Mouse (Mus musculus) lung, postnatal 0 days (tissue): ENCODE data around the gene Efcab9. TPM values are rescaled to one million over a fixed set of nuclear protein-coding genes. Genes with fewer than 3 reads are reported as not detected.

Experiments used
- ATAC-seq: fragments of 200-750 bp; cut with Nextera tagmentation; 2 replicates; pipeline ENCODE4 v1.8.0; 2017; ENCODE audit warnings: moderate library complexity
- DNase-seq: peaks from one replicate; pipeline ENCODE4 v3.0.0-alpha.2; 2016; ENCODE audit warnings: low spot score
- H3K27ac ChIP-seq: fragments of 300-500 bp; sonication (generic); 2 replicates; pipeline ENCODE4 v1.5.1; 2014; ENCODE audit warnings: antibody characterized with exemption, mild to moderate bottlenecking, low read length, mixed read lengths
- H3K27me3 ChIP-seq: fragments of 300-500 bp; sonication (generic); replicated peaks from 2 replicates; pipeline ENCODE4 v1.6.1; 2014; ENCODE audit warnings: low read length, mixed read lengths; ENCODE audit not compliant: insufficient read depth
- H3K36me3 ChIP-seq: fragments of 300-500 bp; sonication (generic); 2 replicates; pipeline ENCODE4 v1.6.1; 2014; ENCODE audit warnings: low read length, mixed read lengths; ENCODE audit not compliant: insufficient read depth
- H3K4me1 ChIP-seq: fragments of 300-500 bp; sonication (generic); 2 replicates; pipeline ENCODE4 v1.6.1; 2014; ENCODE audit warnings: antibody characterized with exemption, low read depth, low read length, mixed read lengths; ENCODE audit not compliant: insufficient read depth
- H3K4me2 ChIP-seq: fragments of 300-500 bp; sonication (generic); replicated peaks from 2 replicates; pipeline ENCODE4 v1.6.1; 2014; ENCODE audit warnings: low read depth, mild to moderate bottlenecking, low read length, moderate library complexity, mixed read lengths
- H3K4me3 ChIP-seq: fragments of 300-500 bp; sonication (generic); 2 replicates; pipeline ENCODE4 v1.5.1; 2014; ENCODE audit warnings: low read depth, low read length
- H3K9ac ChIP-seq: fragments of 300-500 bp; sonication (generic); replicated peaks from 2 replicates; pipeline ENCODE4 v1.6.1; 2014; ENCODE audit warnings: low read depth, mild to moderate bottlenecking
- H3K9me3 ChIP-seq: fragments of 300-500 bp; sonication (generic); 2 replicates; pipeline ENCODE4 v1.6.1; 2016; ENCODE audit warnings: low read length, mixed read lengths
- CTCF ChIP-seq: IDR thresholded peaks from 2 replicates; pipeline ENCODE4 v1.5.1; 2016; ENCODE audit warnings: antibody characterized with exemption, mild to moderate bottlenecking
- EP300 ChIP-seq: IDR thresholded peaks from 2 replicates; pipeline ENCODE4 v1.6.1; 2016; ENCODE audit warnings: antibody characterized with exemption, mild to moderate bottlenecking, control low read depth
- WGBS: fragments of 180-500 bp; shearing (Covaris S2); extraction: QIAGEN DNeasy Blood & Tissue Kit; methylation state at CpG from one replicate; pipeline ENCODE4 v1.1.7; 2014; 5-methylcytosine and 5-hydroxymethylcytosine counted together
- polyA plus RNA-seq: library from polyadenylated mRNA; unstranded; fragments of >200 nt; fragmentation: Nextera tagmentation; extraction: Ambion mirVana; gene quantifications from 2 replicates; pipeline ENCODE4 v1.2.1, GENCODE M21; 2015

The Efcab9 gene
- polyA plus RNA-seq, 1 experiment from 2014 or later = 0.18 TPM

GRCm38 (mm10) chr11:32493312-32493711 lies 38.6 kb downstream of the Efcab9 start:
- Histone ChIP-seq H3K4me1 (peaks cover 10% of the 10 kb centered on the region; the same call in 1 of the 2 replicates), H3K27ac (no peak overlapping the region), H3K9me3 (no peaks in the 10 kb centered on the region), H3K4me2 (no peak overlapping the region), H3K9ac (no peak overlapping the region), H3K36me3 (no peaks in the 10 kb centered on the region), H3K27me3 (no peaks in the 10 kb centered on the region), H3K4me3 (no peak overlapping the region)
- DNase-seq (peak; percentile 30), ATAC-seq (no peak)
- no peak for TF ChIP-seq EP300
- no peak for TF ChIP-seq CTCF

GRCm38 (mm10) chr11:32491079-32491478 lies 40.8 kb downstream of the Efcab9 start:
- no peak overlapping the region for H3K9ac ChIP-seq
- DNase-seq = no peak
- 97% methylated on average over 2 of the region's 2 CpGs for WGBS
- H3K4me1 ChIP-seq = peaks cover 10% of the 10 kb centered on the region; the same call in 1 of the 2 replicates
- H3K9me3 ChIP-seq = no peaks in the 10 kb centered on the region
- no peak for TF ChIP-seq EP300
- H3K4me3 ChIP-seq = no peak overlapping the region
- H3K4me2 ChIP-seq = no peak overlapping the region
- no peaks in the 10 kb centered on the region for H3K27me3 ChIP-seq
- ATAC-seq = no peak
- no peaks in the 10 kb centered on the region for H3K36me3 ChIP-seq
- H3K27ac ChIP-seq = no peak overlapping the region

DNA sequence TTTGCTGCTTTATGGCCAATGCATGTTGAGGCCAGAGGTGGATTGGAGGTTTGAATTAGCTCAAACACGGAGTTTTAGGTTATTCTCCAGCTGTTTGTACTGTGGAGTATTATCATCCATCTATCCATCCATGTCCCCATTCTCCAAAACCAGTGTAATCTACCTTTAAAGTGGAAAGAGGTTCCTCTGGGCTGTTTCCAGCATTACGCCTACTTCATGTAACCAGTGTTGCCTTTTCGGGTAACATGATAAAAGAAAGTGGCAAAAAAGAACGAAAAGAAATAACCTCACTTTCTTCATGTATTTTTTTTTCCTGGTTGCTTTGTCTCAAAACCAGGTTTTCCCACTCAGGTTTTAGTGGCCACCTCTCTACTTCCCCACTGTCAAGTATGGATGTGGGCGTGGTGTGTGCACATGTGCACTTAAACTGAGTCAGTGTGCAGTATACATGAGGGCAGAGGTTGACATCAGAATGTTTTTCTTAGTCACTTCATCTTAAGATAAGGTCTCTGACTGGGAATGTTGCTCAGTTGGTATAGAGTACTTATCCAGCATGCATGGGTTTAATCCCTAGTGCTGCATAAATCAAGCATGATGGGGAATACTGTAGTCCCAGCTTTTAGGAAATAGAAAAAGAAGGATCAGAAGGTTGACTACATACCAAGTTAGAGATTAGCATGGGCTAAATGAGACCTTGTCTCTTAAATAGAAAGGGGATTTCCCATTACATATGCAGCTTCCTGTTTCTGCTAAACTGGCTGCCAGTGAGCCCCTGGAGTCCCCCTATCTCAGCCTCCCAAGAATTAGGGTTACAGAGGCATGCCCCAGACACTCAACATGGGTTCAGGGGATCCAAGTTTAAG lies 42.8 kb downstream of the Efcab9 start:
- WGBS = 45% methylated on average over 5 of the region's 5 CpGs
- Histone ChIP-seq H3K27ac (peak overlapping the region; percentile 66), H3K4me2 (no peak overlapping the region; the same call in 1 of the 2 replicates), H3K4me3 (no peak overlapping the region), H3K27me3 (no peaks in the 10 kb centered on the region), H3K36me3 (no peaks in the 10 kb centered on the region), H3K9me3 (no peaks in the 10 kb centered on the region), H3K4me1 (peaks cover 10% of the 10 kb centered on the region; the same call in 1 of the 2 replicates), H3K9ac (no peak overlapping the region)
- DNase-seq = peak; percentile 59
- no peak for TF ChIP-seq CTCF
- no peak for TF ChIP-seq EP300
- ATAC-seq = peak; percentile 81

GRCm38 (mm10) chr11:32488344-32488743 lies 43.5 kb downstream of the Efcab9 start:
- Histone ChIP-seq H3K36me3 (no peaks in the 10 kb centered on the region), H3K4me1 (peaks cover 10% of the 10 kb centered on the region; the same call in 1 of the 2 replicates), H3K4me3 (no peak overlapping the region), H3K4me2 (no peak overlapping the region), H3K27me3 (no peaks in the 10 kb centered on the region), H3K9ac (no peak overlapping the region), H3K9me3 (no peaks in the 10 kb centered on the region), H3K27ac (peak overlapping the region; percentile 66)
- peak; percentile 52; the same call in 1 of the 2 replicates for TF ChIP-seq EP300
- no peak for TF ChIP-seq CTCF
- DNase-seq (peak; percentile 81), ATAC-seq (peak; percentile 39)

GRCm38 (mm10) chr11:32487501-32487900 lies 44.4 kb downstream of the Efcab9 start:
- Histone ChIP-seq H3K27me3 (no peaks in the 10 kb centered on the region), H3K4me2 (no peak overlapping the region), H3K27ac (no peak overlapping the region), H3K9me3 (no peaks in the 10 kb centered on the region), H3K4me1 (peaks cover 10% of the 10 kb centered on the region; the same call in 1 of the 2 replicates), H3K4me3 (no peak overlapping the region), H3K36me3 (no peaks in the 10 kb centered on the region), H3K9ac (no peak overlapping the region)
- DNase-seq (peak; percentile 20), ATAC-seq (no peak)
- TF ChIP-seq EP300 (no peak), CTCF (peak; percentile 55)
- WGBS = 87% methylated on average over 3 of the region's 3 CpGs

GRCm38 (mm10) chr11:32486621-32487020 lies 45.3 kb downstream of the Efcab9 start:
- Histone ChIP-seq H3K9me3 (no peaks in the 10 kb centered on the region), H3K4me3 (no peak overlapping the region), H3K27me3 (no peaks in the 10 kb centered on the region), H3K27ac (no peak overlapping the region), H3K9ac (no peak overlapping the region), H3K4me2 (no peak overlapping the region), H3K4me1 (peaks cover 10% of the 10 kb centered on the region; the same call in 1 of the 2 replicates), H3K36me3 (no peaks in the 10 kb centered on the region)
- 40% methylated on average over 3 of the region's 3 CpGs for WGBS
- no peak for TF ChIP-seq CTCF
- no peak for TF ChIP-seq EP300
- DNase-seq = no peak
- no peak for ATAC-seq
